Mouse (Mus musculus): ENCODE measurements at regions not wholly inside any gene's neighbourhood (a gene's known extent, or its start where the extent isn't known, plus 50 kb on each side); places are given as distances from the start of the nearest gene placed in this dataset.

GRCm38 (mm10) chr13:110522974-110523373 is 128.1 kb downstream of the Plk2 start:
- TF ChIP-seq TBP (conservative IDR thresholded peaks at IDR 0.05; ENCODE audit: low read depth, low read length) (no peak), MAX (IDR thresholded peaks at IDR 0.05; ENCODE audit: low read length) (no peak), TCF12 (IDR thresholded peaks at IDR 0.05; ENCODE audit: low read depth, low read length) (no peak), CTCF (conservative IDR thresholded peaks at IDR 0.05 in 1 of 2, IDR thresholded peaks at IDR 0.05 in 1 of 2; ENCODE audit: low read depth in 2 of 2, low read length in 2 of 2) (no peak), CHD2 (IDR thresholded peaks at IDR 0.05; ENCODE audit: low read length) (no peak), MAZ (IDR thresholded peaks at IDR 0.05; ENCODE audit: low read depth, low read length) (no peak), POLR2A (IDR thresholded peaks at IDR 0.05; ENCODE audit: low read depth, low read length) (no peak), MEF2A (IDR thresholded peaks at IDR 0.05; ENCODE audit: borderline replicate concordance, low read depth, low read length) (no peak), SIN3A (IDR thresholded peaks at IDR 0.05; ENCODE audit: low read length) (no peak), ZNF384 (IDR thresholded peaks at IDR 0.05; ENCODE audit: low read depth, low read length) (no peak), CHD1 (IDR thresholded peaks at IDR 0.05; ENCODE audit: low read depth, low read length) (no peak)

Data from CH12.LX (cell line).